Mouse (Mus musculus): ENCODE measurements around the gene 4931406P16Rik.
"Not testable (repeated sequence)": the region's sequence is repeated elsewhere in the genome, so short reads cannot be mapped to it uniquely, and the experiment has no call there.

The 4931406P16Rik gene

DNA sequence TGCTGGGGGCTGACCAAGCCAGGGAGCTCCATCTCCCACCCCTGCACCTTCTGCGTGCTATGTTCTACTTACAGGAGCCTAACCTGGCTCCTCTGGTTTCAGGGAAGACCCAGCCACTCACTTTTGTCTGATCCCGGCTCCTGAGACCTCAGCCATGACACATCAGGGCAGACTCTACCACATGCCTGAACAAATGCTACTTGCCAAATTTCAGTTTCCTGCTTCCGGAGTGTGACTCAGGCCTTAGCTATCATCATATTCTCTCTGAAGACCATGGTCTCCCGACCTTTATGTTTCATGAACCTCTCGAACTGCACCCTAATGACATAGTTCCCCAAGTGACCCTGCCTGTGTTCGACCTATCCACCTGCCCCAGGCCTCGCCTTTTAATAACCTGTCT, 100.1 kb downstream of the 4931406P16Rik start:
- no peak for DNase-seq (ENCODE audit: low spot score in 2 of 2)

DNA sequence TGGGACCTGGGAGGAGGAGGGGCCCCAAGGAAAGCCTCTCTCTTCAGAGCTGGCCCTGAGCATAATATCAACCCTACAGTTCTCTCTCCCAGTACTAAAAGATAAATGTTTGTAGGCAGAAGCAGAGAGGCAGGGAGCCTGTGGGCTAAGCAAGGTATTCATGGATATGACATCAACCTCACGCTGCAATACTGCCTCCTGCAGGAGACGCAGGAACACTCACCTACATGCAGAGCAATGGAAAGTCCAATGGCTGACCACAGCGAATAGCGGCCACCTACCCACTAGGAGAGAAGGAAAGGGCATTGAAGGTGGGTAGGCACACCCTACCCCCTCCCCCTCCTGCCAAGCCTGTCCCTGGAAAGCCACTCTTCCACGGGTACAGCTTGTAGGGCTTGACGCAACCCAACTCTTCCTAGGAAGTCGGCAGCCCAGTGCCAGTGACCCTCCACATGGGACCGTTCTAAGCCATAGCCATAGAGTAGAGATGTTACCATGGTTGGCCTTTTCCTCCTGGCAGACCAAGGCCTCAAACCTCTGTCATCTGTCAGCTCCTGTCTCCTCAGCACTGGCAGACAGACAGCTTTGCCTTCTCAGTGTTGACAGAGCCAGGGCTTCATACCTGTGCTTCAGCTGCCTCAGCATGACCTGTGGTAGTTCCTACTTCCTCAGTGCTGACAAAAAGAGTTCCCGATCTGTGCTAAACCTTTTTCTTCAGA, 105.2 kb downstream of the 4931406P16Rik start:
- DNase-seq (ENCODE audit: low spot score in 2 of 2): no peak

DNA sequence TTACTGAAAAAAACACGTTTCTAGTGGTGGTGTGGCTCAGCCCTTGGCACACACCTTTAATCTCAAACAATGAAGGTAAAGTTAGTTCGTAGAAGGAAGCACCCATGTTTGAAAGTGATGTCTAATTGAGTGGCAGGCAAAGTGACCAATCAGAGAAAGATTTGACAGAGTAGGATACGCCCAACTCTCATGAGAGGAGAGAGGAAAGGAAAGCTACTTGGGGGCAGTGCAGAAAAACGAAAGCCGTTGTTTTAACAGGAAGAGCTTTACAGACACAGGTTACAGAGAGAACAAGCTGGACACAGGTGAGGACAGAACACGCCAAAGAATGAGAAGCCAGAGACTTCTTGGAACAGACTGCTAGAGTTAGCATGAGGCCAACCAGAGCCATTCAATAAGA, 107.0 kb downstream of the 4931406P16Rik start:
- no peak for DNase-seq (ENCODE audit: low spot score in 2 of 2)

DNA sequence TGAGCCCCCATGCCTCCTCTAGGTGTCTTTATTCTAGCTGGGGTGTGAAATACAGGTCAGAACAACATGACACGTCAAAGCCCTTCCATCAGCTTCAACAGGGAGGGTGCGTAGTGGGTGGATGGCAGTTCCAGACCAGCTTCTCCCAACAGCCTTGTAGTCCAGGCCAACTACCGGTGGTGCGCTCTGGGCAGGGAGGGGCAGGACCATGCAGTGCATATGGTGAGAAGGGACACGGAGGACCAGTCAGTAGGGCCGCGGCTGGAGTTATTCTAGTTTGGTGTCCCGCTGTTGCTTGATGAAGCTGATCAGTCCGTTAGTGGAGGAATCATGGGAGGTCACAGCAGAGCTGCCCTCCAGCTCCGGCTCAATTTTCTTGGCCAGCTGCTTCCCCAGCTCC, 111.2 kb downstream of the 4931406P16Rik start:
- not testable (repeated sequence) for DNase-seq (ENCODE audit: low spot score in 2 of 2)

DNA sequence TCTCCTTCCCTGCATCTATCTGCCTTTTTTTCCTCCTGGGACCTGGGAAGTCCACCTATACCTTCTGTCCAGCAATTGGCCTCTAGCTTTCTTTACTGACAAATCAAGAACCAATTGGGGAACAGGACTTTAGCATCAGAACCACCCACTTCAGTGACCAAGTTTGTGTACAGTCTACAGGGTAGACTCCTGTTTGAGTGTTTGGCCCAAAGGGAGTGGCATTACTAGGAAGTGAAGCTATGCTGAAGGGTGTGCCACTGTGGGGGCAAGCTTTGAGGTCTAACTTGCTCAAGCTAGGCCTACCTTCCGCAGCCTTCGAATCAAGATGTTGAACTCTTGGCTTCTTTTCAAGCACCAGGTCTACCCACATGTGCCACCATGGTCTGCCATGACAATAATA, 112.5 kb downstream of the 4931406P16Rik start:
- no peak for DNase-seq (ENCODE audit: low spot score in 2 of 2)

DNA sequence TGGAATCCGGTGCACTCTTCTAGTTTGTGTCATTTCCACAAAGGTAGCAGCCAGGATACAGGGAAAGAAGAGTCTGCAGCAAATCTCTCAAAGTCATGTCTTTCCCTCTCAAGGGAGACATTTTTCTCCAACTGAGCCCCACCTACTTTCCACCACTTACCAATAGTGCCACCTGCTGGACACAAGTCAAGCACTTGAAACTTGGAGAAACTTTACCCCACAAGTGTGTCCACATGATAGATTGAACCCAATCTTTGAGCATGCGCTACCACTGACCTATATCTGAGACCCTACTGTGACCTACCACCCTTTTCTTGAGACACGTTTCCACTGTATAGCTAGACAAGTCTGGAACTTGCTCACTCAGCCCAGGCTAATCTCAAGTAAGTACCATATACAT, 115.0 kb downstream of the 4931406P16Rik start:
- DNase-seq (ENCODE audit: low spot score in 2 of 2): no peak

DNA sequence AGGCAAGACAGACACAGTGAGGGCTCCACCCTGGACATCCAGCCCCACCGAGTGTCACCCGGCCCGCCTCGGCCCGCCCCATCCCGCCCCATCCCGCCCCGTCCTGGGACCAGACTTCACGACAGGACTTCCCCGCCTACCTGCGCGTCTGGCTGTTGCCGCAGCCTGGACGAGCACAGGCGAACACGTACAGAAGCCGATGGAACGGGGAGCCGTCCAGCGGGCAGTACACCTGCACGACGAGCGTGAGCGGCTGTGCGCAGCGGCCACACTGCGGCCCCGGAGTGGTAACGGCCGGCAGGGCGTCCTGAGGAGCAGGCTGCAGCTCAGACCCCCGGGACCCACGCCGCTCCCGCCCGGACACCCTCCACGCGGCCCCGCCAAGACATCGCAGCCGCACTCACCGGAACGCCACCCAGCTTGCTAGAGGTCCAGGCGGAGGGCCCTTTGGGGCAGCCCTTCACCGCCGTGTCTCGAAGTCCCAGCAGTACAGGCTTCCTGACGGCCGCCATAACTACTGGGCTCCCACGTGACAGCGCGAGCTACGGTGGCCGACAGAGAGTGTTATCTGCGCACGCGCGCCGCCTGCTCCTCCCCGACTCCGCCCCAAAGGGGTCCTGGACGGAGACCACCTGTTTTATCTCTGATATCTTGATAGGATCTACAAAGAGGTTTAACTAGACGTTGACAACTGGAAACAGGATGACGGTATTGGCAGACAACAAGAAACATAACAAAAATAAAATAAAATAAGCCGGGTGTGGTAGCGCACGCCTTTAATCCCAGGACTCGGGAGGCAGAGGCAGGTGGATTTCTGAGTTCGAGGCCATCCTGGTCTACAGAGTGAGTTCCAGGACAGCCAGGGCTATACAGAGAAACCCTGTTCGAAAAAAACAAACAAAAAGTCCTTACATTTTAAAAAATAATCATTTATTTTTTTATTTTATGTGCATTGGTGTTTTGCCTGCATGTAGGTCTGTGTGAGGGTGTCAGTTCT, 116.9 kb downstream of the 4931406P16Rik start, which contains the start of gene Pdcd2l:
TSS of gene Pdcd2l (minus strand) at position 530 of the 997 bp plus-strand sequence.
- DNase-seq (ENCODE audit: low spot score in 2 of 2): peak; percentile 83 to 94

DNA sequence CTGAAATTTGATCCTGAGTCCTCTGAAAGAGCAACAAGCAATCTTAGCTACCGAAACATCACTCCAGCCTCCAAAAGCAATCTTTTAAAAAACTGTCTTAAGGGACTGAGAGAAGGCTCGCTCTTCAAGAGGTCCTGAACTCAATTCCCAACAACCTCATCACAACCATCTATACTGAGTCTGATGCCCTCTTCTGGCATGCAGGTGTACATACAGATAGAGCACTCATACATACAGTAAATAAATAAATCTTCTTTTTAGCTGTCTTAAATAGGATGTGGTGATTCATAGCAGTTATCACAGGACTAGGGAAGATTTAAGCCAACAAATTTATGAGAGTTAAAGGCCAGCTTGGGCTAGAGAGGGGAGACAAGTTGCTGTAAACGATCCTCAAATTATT, 117.7 kb downstream of the 4931406P16Rik start:
- DNase-seq (ENCODE audit: low spot score in 2 of 2): no peak

DNA sequence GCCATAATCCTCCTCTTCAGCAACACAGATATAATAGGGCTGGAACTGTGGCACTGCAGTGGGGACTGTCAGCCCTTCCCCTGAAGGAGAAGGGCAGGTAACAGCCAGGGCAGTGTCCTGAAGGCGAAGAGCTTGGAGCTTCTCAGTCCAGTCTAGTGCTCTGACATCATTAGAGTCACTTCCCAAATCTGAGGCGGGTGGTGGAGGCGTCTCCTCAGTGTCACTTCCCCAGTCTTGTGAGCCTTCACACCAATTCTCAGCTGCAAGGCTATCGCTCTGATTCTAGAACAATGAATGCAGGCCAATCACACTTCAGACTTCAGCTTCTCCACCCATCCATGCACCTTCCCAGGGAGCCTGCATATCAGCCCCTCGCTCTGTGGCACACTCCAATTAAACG, 120.5 kb downstream of the 4931406P16Rik start:
- DNase-seq (ENCODE audit: low spot score in 2 of 2): no peak

DNA sequence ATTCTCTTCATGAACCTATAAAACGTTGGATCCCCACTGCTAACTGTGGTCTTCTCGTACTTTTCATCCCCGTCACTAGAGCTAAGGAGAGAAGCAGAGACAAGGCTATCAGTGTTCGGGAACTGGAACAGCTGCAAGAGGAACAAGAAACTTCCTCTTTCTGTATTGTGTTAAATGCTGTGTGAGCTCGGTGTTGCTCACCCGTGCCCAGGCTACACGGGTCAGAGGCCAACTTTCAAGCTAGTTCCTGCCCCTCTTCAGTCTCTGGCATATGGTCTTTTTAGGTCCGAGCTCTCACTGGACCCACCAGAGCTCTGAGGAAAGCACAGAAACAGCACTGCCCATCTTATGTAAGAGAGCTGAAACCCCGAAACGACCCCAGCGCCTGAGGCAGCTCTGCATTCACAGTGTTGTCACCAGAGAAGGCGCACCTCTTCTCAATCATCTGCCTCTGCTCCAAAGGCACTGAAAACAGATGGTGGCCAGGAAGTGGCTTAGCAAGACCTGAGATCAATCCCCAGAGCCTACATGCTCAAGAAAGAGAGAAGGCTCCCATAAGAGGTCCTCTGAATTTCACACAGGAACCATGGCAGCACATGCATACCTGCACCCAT, 123.9 kb downstream of the 4931406P16Rik start:
- no peak for DNase-seq (ENCODE audit: low spot score in 2 of 2)
